Mouse (Mus musculus) mesoderm, embryonic 11.5 days (tissue): Measurements from ENCODE around the gene Tank.

Source experiments
- DNase-seq: peaks from one replicate; pipeline ENCODE4 v3.0.0-alpha.2; 2012; ENCODE audit warnings: low read depth, low spot score

Tank gene

GRCm38 (mm10) chr2:61580091-61580490 is 1.7 kb downstream of the Tank start:
- no peak for DNase-seq

GRCm38 (mm10) chr2:61580555-61581080 is 2.2 kb downstream of the Tank start:
- no peak for DNase-seq

- no peak for DNase-seq
Observed at GRCm38 (mm10) chr2:61582578-61583315, 4.4 kb downstream of the Tank start.

GRCm38 (mm10) chr2:61585447-61585846 is 7.1 kb downstream of the Tank start:
- DNase-seq: no peak

GRCm38 (mm10) chr2:61586166-61586565 is 7.8 kb downstream of the Tank start:
- DNase-seq: no peak

- no peak for DNase-seq
Observed at GRCm38 (mm10) chr2:61590751-61591150, 12.4 kb downstream of the Tank start.

GRCm38 (mm10) chr2:61592095-61592494 is 13.7 kb downstream of the Tank start:
- no peak for DNase-seq

- no peak for DNase-seq
Observed at GRCm38 (mm10) chr2:61592699-61593029, 14.3 kb downstream of the Tank start.

GRCm38 (mm10) chr2:61593030-61593811 is 14.8 kb downstream of the Tank start:
- DNase-seq: peak; percentile 94

- DNase-seq: peak; percentile 12
Observed at GRCm38 (mm10) chr2:61593871-61594304, 15.5 kb downstream of the Tank start.

- DNase-seq: no peak
Observed at GRCm38 (mm10) chr2:61599730-61600129, 21.3 kb downstream of the Tank start.

GRCm38 (mm10) chr2:61603461-61603860 is 25.1 kb downstream of the Tank start:
- DNase-seq: no peak

- DNase-seq: no peak
Observed at GRCm38 (mm10) chr2:61606942-61607341, 28.6 kb downstream of the Tank start.

GRCm38 (mm10) chr2:61623996-61624395 is 45.6 kb downstream of the Tank start:
- DNase-seq: no peak

- DNase-seq: no peak
Observed at GRCm38 (mm10) chr2:61630864-61631555, 52.6 kb downstream of the Tank start.

GRCm38 (mm10) chr2:61635099-61635498 is 56.7 kb downstream of the Tank start:
- DNase-seq: no peak

GRCm38 (mm10) chr2:61638182-61638581 is 59.8 kb downstream of the Tank start:
- DNase-seq: no peak

- DNase-seq: peak; percentile 60
Observed at GRCm38 (mm10) chr2:61642452-61643368, 64.3 kb downstream of the Tank start.

- no peak for DNase-seq
Observed at GRCm38 (mm10) chr2:61651206-61651605, 72.8 kb downstream of the Tank start.

- no peak for DNase-seq
Observed at GRCm38 (mm10) chr2:61651640-61652039, 73.3 kb downstream of the Tank start.

- DNase-seq: peak; percentile 18
Observed at GRCm38 (mm10) chr2:61655046-61655381, 76.6 kb downstream of the Tank start.
